Mouse (Mus musculus): ENCODE data around the gene Lmtk3. TPM values are rescaled to one million over a fixed set of nuclear protein-coding genes. Genes with fewer than 3 reads are reported as not detected.

Lmtk3 gene
- total and polyA plus RNA-seq, 3 experiments: 0.19 to 0.34 (median 0.30) TPM

GRCm38 (mm10) chr7:45765995-45766394 is 17.5 kb upstream of the Lmtk3 start:
- H3K36me3 ChIP-seq (replicated peaks in 1 of 2; ENCODE audit: control insufficient read depth in 1 of 2, insufficient read depth in 1 of 2, low read length in 1 of 2): no peaks in the 10 kb centered on the region
- TF ChIP-seq MXI1 (IDR thresholded peaks at IDR 0.05; ENCODE audit: low read depth, low read length) (no peak), TCF12 (IDR thresholded peaks at IDR 0.05; ENCODE audit: low read depth, low read length) (no peak), GABPA (IDR thresholded peaks at IDR 0.05; ENCODE audit: insufficient replicate concordance, low read depth, low read length) (no peak)
- in situ Hi-C loops (cut with MboI; ENCODE audit: low pct_ligation_motif_present, low pct_unique_long_range_greater_than_20kb, low sequenced_read_pairs): no loop called here

GRCm38 (mm10) chr7:45766764-45767163 is 16.8 kb upstream of the Lmtk3 start:
- dilution Hi-C loops (cut with MboI; ENCODE audit: extremely low pct_ligation_motif_present, extremely low pct_unique_long_range_greater_than_20kb, low sequenced_read_pairs): no loop called here
- TF ChIP-seq CHD2 (IDR thresholded peaks at IDR 0.05; ENCODE audit: low read length) (no peak), JUN (IDR thresholded peaks at IDR 0.05; ENCODE audit: insufficient read depth, low read depth, low read length) (no peak), BHLHE40 (IDR thresholded peaks at IDR 0.05; ENCODE audit: low read depth, low read length) (no peak), POLR2A (IDR thresholded peaks at IDR 0.05; ENCODE audit: low read depth, low read length) (no peak), ZKSCAN1 (IDR thresholded peaks at IDR 0.05; ENCODE audit: borderline replicate concordance, low read depth, low read length) (no peak), MYC (IDR thresholded peaks at IDR 0.05; ENCODE audit: low read depth, low read length) (no peak), TCF12 (IDR thresholded peaks at IDR 0.05; ENCODE audit: low read depth, low read length) (no peak), MAZ (IDR thresholded peaks at IDR 0.05; ENCODE audit: low read depth, low read length) (no peak), POLR2AphosphoS2 (IDR thresholded peaks at IDR 0.05; ENCODE audit: low read depth, low read length) (no peak), PAX5 (IDR thresholded peaks at IDR 0.05; ENCODE audit: low read length) (no peak), ZMIZ1 (IDR thresholded peaks at IDR 0.05; ENCODE audit: low read depth, low read length) (no peak)
- in situ Hi-C loops (cut with MboI; ENCODE audit: low pct_ligation_motif_present, low pct_unique_long_range_greater_than_20kb, low sequenced_read_pairs): no loop called here

More at GRCm38 (mm10) chr7:45765995-45766394, 17.5 kb upstream of the Lmtk3 start:
- Histone ChIP-seq H3K27ac (ENCODE audit: insufficient read depth, low read depth) (no peak overlapping the region), H3K79me2 (replicated peaks; ENCODE audit: control insufficient read depth, extremely low read depth, insufficient read depth, poor library complexity, severe bottlenecking) (no peaks in the 10 kb centered on the region), H3K4me1 (ENCODE audit: control insufficient read depth in 1 of 2, insufficient read depth in 2 of 2) (peaks cover 10 to 16% of the 10 kb centered on the region in 2 experiments), H3K27me3 (replicated peaks) (peaks cover 9% of the 10 kb centered on the region), H3K9ac (ENCODE audit: insufficient read depth, low read depth) (no peak overlapping the region), H3K4me3 (replicated peaks in 1 of 3; ENCODE audit: low read depth in 2 of 3, low read length in 2 of 3, poor library complexity in 1 of 3) (no peak overlapping the region), H3K9me3 (replicated peaks; ENCODE audit: low read length) (no peaks in the 10 kb centered on the region), H3K4me2 (ENCODE audit: insufficient read depth, low read depth, poor library complexity, severe bottlenecking) (no peak overlapping the region)
- no peak for DNase-seq (ENCODE audit: extremely low read depth)
- dilution Hi-C loops (cut with MboI; ENCODE audit: extremely low pct_ligation_motif_present, extremely low pct_unique_long_range_greater_than_20kb, low sequenced_read_pairs): no loop called here

GRCm38 (mm10) chr7:45767500-45767899 is 16.0 kb upstream of the Lmtk3 start:
- H3K9me3 ChIP-seq (replicated peaks; ENCODE audit: low read length): no peaks in the 10 kb centered on the region
- H3K4me1 ChIP-seq (ENCODE audit: control insufficient read depth in 1 of 2, insufficient read depth in 2 of 2): peaks cover 12 to 18% of the 10 kb centered on the region in 2 experiments
- H3K79me2 ChIP-seq (replicated peaks; ENCODE audit: control insufficient read depth, extremely low read depth, insufficient read depth, poor library complexity, severe bottlenecking): no peaks in the 10 kb centered on the region
- H3K4me3 ChIP-seq (replicated peaks in 1 of 3; ENCODE audit: low read depth in 2 of 3, low read length in 2 of 3, poor library complexity in 1 of 3): no peak overlapping the region
- no peaks in the 10 kb centered on the region for H3K36me3 ChIP-seq (replicated peaks in 1 of 2; ENCODE audit: control insufficient read depth in 1 of 2, insufficient read depth in 1 of 2, low read length in 1 of 2)
- in situ Hi-C loops (cut with MboI; ENCODE audit: low pct_ligation_motif_present, low pct_unique_long_range_greater_than_20kb, low sequenced_read_pairs) (no loop called here), dilution Hi-C loops (cut with MboI; ENCODE audit: extremely low pct_ligation_motif_present, extremely low pct_unique_long_range_greater_than_20kb, low sequenced_read_pairs) (no loop called here)
- TF ChIP-seq ZC3H11A (IDR thresholded peaks at IDR 0.05; ENCODE audit: low read depth, low read length): no peak
- no peak for TF ChIP-seq MAFK (IDR thresholded peaks at IDR 0.05; ENCODE audit: insufficient replicate concordance, low read length)
- no peak for TF ChIP-seq PAX5 (IDR thresholded peaks at IDR 0.05; ENCODE audit: low read length)
- TF ChIP-seq CTCF (conservative IDR thresholded peaks at IDR 0.05 in 1 of 2, IDR thresholded peaks at IDR 0.05 in 1 of 2; ENCODE audit: low read depth in 2 of 2, low read length in 2 of 2): peak in 1 of 2 experiments; percentile 28; a peak in 2 of 4 replicates
- no peak for TF ChIP-seq ELF1 (IDR thresholded peaks at IDR 0.05; ENCODE audit: low read depth, low read length)
- no peak for TF ChIP-seq HCFC1 (IDR thresholded peaks at IDR 0.05; ENCODE audit: low read depth, low read length)
- TF ChIP-seq CHD2 (IDR thresholded peaks at IDR 0.05; ENCODE audit: low read length): no peak
- TF ChIP-seq RAD21 (IDR thresholded peaks at IDR 0.05; ENCODE audit: low read depth, low read length): peak; percentile 1
- TF ChIP-seq RCOR1 (conservative IDR thresholded peaks at IDR 0.05; ENCODE audit: low read depth, low read length): no peak
- TF ChIP-seq USF1 (IDR thresholded peaks at IDR 0.05; ENCODE audit: low read depth, low read length): no peak
- H3K27ac ChIP-seq (ENCODE audit: insufficient read depth, low read depth): no peak overlapping the region
- H3K4me2 ChIP-seq (ENCODE audit: insufficient read depth, low read depth, poor library complexity, severe bottlenecking): no peak overlapping the region
- H3K27me3 ChIP-seq (replicated peaks): peaks cover 4% of the 10 kb centered on the region
- H3K9ac ChIP-seq (ENCODE audit: insufficient read depth, low read depth): no peak overlapping the region
- no peak for DNase-seq (ENCODE audit: extremely low read depth)

More at GRCm38 (mm10) chr7:45766764-45767163, 16.8 kb upstream of the Lmtk3 start:
- Histone ChIP-seq H3K36me3 (replicated peaks in 1 of 2; ENCODE audit: control insufficient read depth in 1 of 2, insufficient read depth in 1 of 2, low read length in 1 of 2) (no peaks in the 10 kb centered on the region), H3K9ac (ENCODE audit: insufficient read depth, low read depth) (no peak overlapping the region), H3K4me1 (ENCODE audit: control insufficient read depth in 1 of 2, insufficient read depth in 2 of 2) (peaks cover 12 to 18% of the 10 kb centered on the region in 2 experiments), H3K4me2 (ENCODE audit: insufficient read depth, low read depth, poor library complexity, severe bottlenecking) (no peak overlapping the region), H3K9me3 (replicated peaks; ENCODE audit: low read length) (no peaks in the 10 kb centered on the region), H3K27ac (ENCODE audit: insufficient read depth, low read depth) (no peak overlapping the region), H3K27me3 (replicated peaks) (peaks cover 8% of the 10 kb centered on the region), H3K4me3 (replicated peaks in 1 of 3; ENCODE audit: low read depth in 2 of 3, low read length in 2 of 3, poor library complexity in 1 of 3) (no peak overlapping the region), H3K79me2 (replicated peaks; ENCODE audit: control insufficient read depth, extremely low read depth, insufficient read depth, poor library complexity, severe bottlenecking) (no peaks in the 10 kb centered on the region)
- no peak for DNase-seq (ENCODE audit: extremely low read depth)
